Mouse (Mus musculus): Measurements from ENCODE around the gene Acyp1.

DNA sequence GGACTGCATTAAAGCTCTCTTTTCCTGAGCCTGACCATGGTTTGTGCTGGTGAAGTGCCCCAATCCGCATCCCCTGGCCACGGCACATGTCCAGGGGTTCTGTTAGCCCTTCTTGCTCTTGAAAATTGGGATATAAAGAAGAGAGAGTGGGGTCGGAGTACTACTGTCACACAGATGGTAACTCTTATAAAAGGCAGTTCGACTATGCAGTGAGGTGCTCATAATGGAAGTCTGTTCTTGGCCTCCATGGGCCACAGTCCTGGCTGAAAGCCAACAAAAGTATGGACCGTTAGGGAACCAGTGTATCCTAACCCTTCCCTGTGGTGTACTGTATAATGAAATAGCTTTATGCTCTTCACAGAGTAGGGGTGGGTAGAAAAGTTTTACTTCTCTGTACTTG lies 8.7 kb upstream of the Acyp1 start:
- TF ChIP-seq CTCF (IDR thresholded peaks at IDR 0.05; ENCODE audit: low read depth), result no peak
- TF ChIP-seq EP300 (IDR thresholded peaks at IDR 0.05; ENCODE audit: low read depth), result no peak

All from liver, postnatal 0 days (tissue).